Mouse (Mus musculus) erythroblast, embryonic 14.5 days (primary cell): ENCODE results near the gene Bbs7.

Source experiments
- GATA1 ChIP-seq: IDR thresholded peaks from 2 replicates; pipeline ENCODE4 v1.6.1; 2012; ENCODE audit warnings: low read length, inconsistent platforms, mixed read lengths
- TAL1 ChIP-seq: IDR thresholded peaks from 3 replicates; pipeline ENCODE4 v1.6.1; 2012; ENCODE audit warnings: low read length, inconsistent platforms, mixed read lengths

GRCm38 (mm10) chr3:36571827-36572378 is 41.4 kb downstream of the Bbs7 start, which contains the start of gene Ccna2:
- TF ChIP-seq TAL1, result no peak
- no peak for TF ChIP-seq GATA1
